12 mouse cellular contexts compared by ENCODE assay signal in the genomic region with DNA sequence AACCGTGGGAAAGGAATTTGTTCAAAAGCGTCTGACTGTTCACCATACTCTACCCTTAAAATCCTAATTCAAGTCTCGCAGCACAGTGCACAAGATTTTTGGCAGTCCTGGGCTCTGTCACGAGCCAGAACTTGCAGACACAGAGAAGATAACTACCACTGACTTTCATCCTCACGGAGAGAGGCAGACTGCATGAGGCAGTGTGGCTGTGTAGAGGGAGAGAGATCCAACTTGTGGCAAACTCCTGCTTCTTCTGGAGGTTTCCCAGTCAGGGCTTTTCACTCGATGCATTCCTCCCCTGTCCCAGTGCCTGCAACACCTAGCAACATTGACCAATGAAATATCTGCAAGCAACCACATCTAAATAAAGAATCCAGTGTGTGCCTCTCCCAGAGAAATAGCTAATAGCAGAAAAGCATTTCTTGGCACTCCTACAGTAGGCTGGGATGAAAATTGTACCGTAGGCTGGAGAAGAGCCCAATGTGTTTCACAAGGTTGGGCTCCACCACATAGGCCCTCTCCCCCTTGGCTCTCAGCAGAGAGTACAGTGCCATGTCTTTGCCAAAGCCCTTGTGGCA. TPM values are rescaled to one million over a fixed set of nuclear protein-coding genes. Genes with fewer than 3 reads are reported as not detected.
DNase-seq lines count a peak whose midpoint lies in the region; ATAC-seq and TF ChIP-seq lines count a peak whose summit lies in the region.
"Had no signal": no experiment of that assay in that cellular context is flagged by ENCODE, and none has a peak within 500 bp of the region (broad histone marks: within the 10 kb centered on the region; RNA-seq: fewer than 3 reads in every experiment).

No protein-coding gene starts in this region.

- H3K4me3 ChIP-seq in heart, adult 2 months: no peak overlapping the region
- no peak overlapping the region for H3K4me3 ChIP-seq in heart, embryonic 11.5 days (ENCODE audit: low read depth, low read length)
- no peak overlapping the region for H3K4me3 ChIP-seq in midbrain, embryonic 13.5 days (replicated peaks)
- no peak overlapping the region for H3K4me3 ChIP-seq in midbrain, embryonic 10.5 days
- H3K4me3 ChIP-seq in cerebellum, adult 2 months (replicated peaks; ENCODE audit: insufficient read depth, low read depth, low read length): no peak overlapping the region
- H3K4me3 ChIP-seq: kidney, embryonic 15.5 days; megakaryocyte, embryonic 14.5 days had no signal

- peaks cover 8% of the 10 kb centered on the region for H3K4me1 ChIP-seq in heart, adult 2 months (ENCODE audit: control insufficient read depth, insufficient read depth, low read length)
- no peaks in the 10 kb centered on the region; the same call in 1 of the 2 replicates for H3K4me1 ChIP-seq in heart, embryonic 11.5 days (ENCODE audit: control insufficient read depth, insufficient read depth, low read length)
- peaks cover 5% of the 10 kb centered on the region; the same call in 1 of the 2 replicates for H3K4me1 ChIP-seq in midbrain, embryonic 13.5 days (replicated peaks)
- H3K4me1 ChIP-seq in midbrain, embryonic 10.5 days: no peaks in the 10 kb centered on the region
- no peaks in the 10 kb centered on the region for H3K4me1 ChIP-seq in cerebellum, adult 2 months (ENCODE audit: control insufficient read depth, insufficient read depth, low read length)

- TF ChIP-seq EP300 in heart, adult 2 months (IDR thresholded peaks at IDR 0.05; ENCODE audit: insufficient read depth, low read depth, low read length): no peak

- ATAC-seq in heart, embryonic 11.5 days (replicated peaks; ENCODE audit: insufficient number of reproducible peaks, low FRiP score, low TSS enrichment): no peak
- 0 out of 2 replicates have a peak, but pooled peaks have one; percentile 4 for ATAC-seq in midbrain, embryonic 13.5 days

- 41% methylated on average over 7 of the region's 7 CpGs for WGBS in heart, adult 2 months
- 69% methylated on average over 7 of the region's 7 CpGs for WGBS in heart, embryonic 11.5 days (ENCODE audit: insufficient replicate concordance)
- WGBS in midbrain, embryonic 13.5 days: 92% methylated on average over 7 of the region's 7 CpGs
- WGBS in midbrain, embryonic 10.5 days: 91% methylated on average over 7 of the region's 7 CpGs
- 37% methylated on average over 7 of the region's 7 CpGs for WGBS in cerebellum, adult 2 months

- intact Hi-C loops in heart, adult 2 months (cut with DNase I): no loop called here
- intact Hi-C loops in heart, postnatal 10 days (cut with DNase I): no loop called here

- H3K79me2 ChIP-seq in heart, adult 2 months (replicated peaks; ENCODE audit: control insufficient read depth, insufficient read depth, low read length): no peaks in the 10 kb centered on the region; the same call in 1 of the 2 replicates

- no peak overlapping the region for H3K4me2 ChIP-seq in heart, embryonic 11.5 days
- H3K4me2 ChIP-seq in midbrain, embryonic 13.5 days (replicated peaks): no peak overlapping the region
- H3K4me2 ChIP-seq: kidney, embryonic 15.5 days had no signal

- no peaks in the 10 kb centered on the region for H3K9me3 ChIP-seq in heart, embryonic 11.5 days (replicated peaks; ENCODE audit: control insufficient read depth, low read length)
- no peaks in the 10 kb centered on the region for H3K9me3 ChIP-seq in midbrain, embryonic 13.5 days
- no peaks in the 10 kb centered on the region for H3K9me3 ChIP-seq in midbrain, embryonic 10.5 days (replicated peaks)
- H3K9me3 ChIP-seq: kidney, embryonic 15.5 days; megakaryocyte, embryonic 14.5 days had no signal

- no peak for TF ChIP-seq POLR2A in heart, adult 2 months (IDR thresholded peaks at IDR 0.05; ENCODE audit: insufficient read depth, low read depth, low read length)
- TF ChIP-seq POLR2A in cerebellum, adult 2 months (IDR thresholded peaks at IDR 0.05; ENCODE audit: borderline replicate concordance, insufficient read depth, low read length): no peak

- H3K27me3 ChIP-seq in heart, adult 2 months (ENCODE audit: control insufficient read depth, insufficient read depth, low read length): no peaks in the 10 kb centered on the region
- H3K27me3 ChIP-seq in heart, embryonic 11.5 days (ENCODE audit: control insufficient read depth, insufficient read depth, low read length): no peaks in the 10 kb centered on the region
- no peaks in the 10 kb centered on the region for H3K27me3 ChIP-seq in midbrain, embryonic 13.5 days
- no peaks in the 10 kb centered on the region for H3K27me3 ChIP-seq in midbrain, embryonic 10.5 days (ENCODE audit: low read depth, poor library complexity, severe bottlenecking)
- no peaks in the 10 kb centered on the region for H3K27me3 ChIP-seq in cerebellum, adult 2 months (ENCODE audit: control insufficient read depth, insufficient read depth, low read length)
- H3K27me3 ChIP-seq: CH12.LX; kidney, embryonic 15.5 days; megakaryocyte, embryonic 14.5 days had no signal

- TF ChIP-seq CTCF in heart, adult 2 months (IDR thresholded peaks at IDR 0.05): no peak
- TF ChIP-seq CTCF in cerebellum, adult 2 months (IDR thresholded peaks at IDR 0.05; ENCODE audit: borderline replicate concordance, insufficient read depth, low read depth, low read length): no peak

- H3K36me3 ChIP-seq in heart, adult 2 months (ENCODE audit: control insufficient read depth, insufficient read depth, low read length): peaks cover 16% of the 10 kb centered on the region; the same call in 1 of the 2 replicates
- peaks cover 4% of the 10 kb centered on the region for H3K36me3 ChIP-seq in heart, embryonic 11.5 days (ENCODE audit: control insufficient read depth, insufficient read depth, low read length)
- H3K36me3 ChIP-seq in midbrain, embryonic 13.5 days: peaks cover 21% of the 10 kb centered on the region
- peaks cover 16% of the 10 kb centered on the region for H3K36me3 ChIP-seq in midbrain, embryonic 10.5 days

- no peak overlapping the region for H3K9ac ChIP-seq in heart, adult 2 months (ENCODE audit: low read depth, low read length)
- H3K9ac ChIP-seq in heart, embryonic 11.5 days (ENCODE audit: low read depth, low read length): no peak overlapping the region
- H3K9ac ChIP-seq in midbrain, embryonic 13.5 days (replicated peaks): no peak overlapping the region
- H3K9ac ChIP-seq: kidney, embryonic 15.5 days had no signal

- DNase-seq in heart, adult 2 months: peak; percentile 44 to 47
- no peak for DNase-seq in midbrain, embryonic 10.5 days (ENCODE audit: low spot score)
- peak; percentile 69 to 71 for DNase-seq in heart, postnatal 10 days
- DNase-seq in cerebellum, postnatal 10 days: no peak
- DNase-seq in cerebellum, adult 2 months: no peak

- H3K27ac ChIP-seq in heart, adult 2 months: peak overlapping the region; percentile 66
- H3K27ac ChIP-seq in heart, embryonic 11.5 days (ENCODE audit: low read depth, low read length): no peak overlapping the region
- no peak overlapping the region for H3K27ac ChIP-seq in midbrain, embryonic 13.5 days
- H3K27ac ChIP-seq in midbrain, embryonic 10.5 days (replicated peaks): no peak overlapping the region
- no peak overlapping the region for H3K27ac ChIP-seq in cerebellum, adult 2 months (ENCODE audit: insufficient read depth, low read length)

RNA-seq across cellular contexts. Expression of gene Tmem246, which starts 12.1 kb away (rescaled TPM):
- 10 to 100 TPM; 53.5 to 61.8 TPM for total RNA-seq in heart, adult 2 months (2021)
- polyA plus RNA-seq in heart, adult 2 months (2012; rRNA removed): 77.3 and 106 TPM in 2 replicates
- polyA plus RNA-seq in heart, embryonic 11.5 days (2014; fragmentation: Nextera tagmentation; extraction: Ambion mirVana): 41.8 and 47.8 TPM in 2 replicates
- 48.7 and 50.5 TPM in 2 replicates for polyA plus RNA-seq in midbrain, embryonic 13.5 days (2015; fragmentation: Nextera tagmentation; extraction: Ambion mirVana)
- polyA plus RNA-seq in midbrain, embryonic 10.5 days (2016; fragmentation: Nextera tagmentation; extraction: Ambion mirVana): 16.0 and 17.8 TPM in 2 replicates
- total RNA-seq in heart, postnatal 10 days (2021): 10 to 100 TPM; 42.0 to 47.4 TPM
- 93.9 and 94.6 TPM in 2 replicates for polyA plus RNA-seq in cerebellum, adult 2 months (2012; rRNA removed)
- total RNA-seq: neutrophil, adult 5-6 weeks had no signal

RNA-seq across cellular contexts. Expression of gene Aldob, which starts 36.3 kb away (rescaled TPM):
- total RNA-seq in heart, adult 2 months (2021): 1 to 10 TPM; 2.0 to 3.9 TPM
- 0.72 and 5.9 TPM in 2 replicates for polyA plus RNA-seq in heart, adult 2 months (2012; rRNA removed)
- polyA plus RNA-seq in heart, embryonic 11.5 days (2014; fragmentation: Nextera tagmentation; extraction: Ambion mirVana): 0.17 and 0.79 TPM in 2 replicates
- polyA plus RNA-seq in midbrain, embryonic 13.5 days (2015; fragmentation: Nextera tagmentation; extraction: Ambion mirVana): 0.20 and 0.54 TPM in 2 replicates
- not detected in 2 replicates for polyA plus RNA-seq in midbrain, embryonic 10.5 days (2016; fragmentation: Nextera tagmentation; extraction: Ambion mirVana)
- total RNA-seq in heart, postnatal 10 days (2021): under 1 TPM in 1 of 2 experiments, not detected in 1; 0.22 TPM
- 3.4 and 3.8 TPM in 2 replicates for polyA plus RNA-seq in cerebellum, adult 2 months (2012; rRNA removed)
- total RNA-seq: CH12.LX; neutrophil, adult 5-6 weeks had no signal
- polyA plus RNA-seq: embryonic facial prominence, embryonic 11.5 days had no signal

RNA-seq across cellular contexts. Expression of gene Rnf20, which starts 46.2 kb away (rescaled TPM):
- 10 to 100 TPM; 34.9 to 36.1 TPM for total RNA-seq in heart, adult 2 months (2021)
- 11.8 and 19.8 TPM in 2 replicates for polyA plus RNA-seq in heart, adult 2 months (2012; rRNA removed)
- polyA plus RNA-seq in heart, embryonic 11.5 days (2014; fragmentation: Nextera tagmentation; extraction: Ambion mirVana): 35.3 and 35.8 TPM in 2 replicates
- polyA plus RNA-seq in midbrain, embryonic 13.5 days (2015; fragmentation: Nextera tagmentation; extraction: Ambion mirVana): 66.2 and 68.8 TPM in 2 replicates
- 49.7 and 53.9 TPM in 2 replicates for polyA plus RNA-seq in midbrain, embryonic 10.5 days (2016; fragmentation: Nextera tagmentation; extraction: Ambion mirVana)
- total RNA-seq in heart, postnatal 10 days (2021): 10 to 100 TPM; 36.9 TPM
- polyA plus RNA-seq in cerebellum, adult 2 months (2012; rRNA removed): 56.9 and 62.7 TPM in 2 replicates

Comparison
In these comparisons a context has a peak if more than half of its experiments do, and no peak if none do; other contexts are left out.
1. DNase-seq: peak in heart, adult 2 months (2 of 2) and heart, postnatal 10 days (2 of 2); none in midbrain, embryonic 10.5 days (single experiment), cerebellum, postnatal 10 days (0 of 2) and cerebellum, adult 2 months (0 of 2).